In the genomic region with DNA sequence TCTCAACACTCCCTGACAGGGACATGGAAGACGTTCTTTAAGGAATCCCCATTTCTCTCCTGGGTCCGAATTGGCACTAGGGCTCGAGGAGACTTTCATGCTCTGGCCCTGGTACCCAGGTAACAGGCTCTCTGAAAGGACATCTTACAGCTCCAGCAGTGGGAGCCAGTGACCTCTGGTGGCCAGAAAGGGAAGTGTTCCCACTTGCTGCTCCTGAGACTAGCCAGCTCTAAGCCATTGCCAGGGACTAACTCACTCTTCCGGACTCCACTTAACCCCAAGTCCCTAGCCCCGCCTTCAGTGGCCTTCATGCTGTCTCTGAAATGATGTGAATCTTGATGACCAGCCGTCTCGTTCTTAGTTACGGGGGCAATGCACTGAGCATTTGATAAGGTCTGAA, we compare ENCODE assay signal across 9 mouse cellular contexts.
DNase-seq lines count a peak whose midpoint lies in the region; ATAC-seq and TF ChIP-seq lines count a peak whose summit lies in the region.
"Had no signal": no experiment of that assay in that cellular context is flagged by ENCODE, and none has a peak within 500 bp of the region (broad histone marks: within the 10 kb centered on the region; RNA-seq: fewer than 3 reads in every experiment).

No protein-coding gene starts in this region.

- no peak overlapping the region for H3K9ac ChIP-seq in forebrain, embryonic 12.5 days
- no peak overlapping the region for H3K9ac ChIP-seq in heart, embryonic 16.5 days (ENCODE audit: low read length)
- no peak overlapping the region for H3K9ac ChIP-seq in liver, embryonic 14.5 days (replicated peaks)
- H3K9ac ChIP-seq in neural tube, embryonic 13.5 days: no peak overlapping the region
- no peak overlapping the region for H3K9ac ChIP-seq in stomach, postnatal 0 days (ENCODE audit: low read length)
- H3K9ac ChIP-seq: embryonic facial prominence, embryonic 13.5 days had no signal

- no peak overlapping the region for H3K4me2 ChIP-seq in forebrain, embryonic 12.5 days
- H3K4me2 ChIP-seq in heart, embryonic 16.5 days (ENCODE audit: low read depth, low read length): no peak overlapping the region
- no peak overlapping the region for H3K4me2 ChIP-seq in liver, embryonic 14.5 days (ENCODE audit: low read depth)
- no peak overlapping the region for H3K4me2 ChIP-seq in neural tube, embryonic 13.5 days
- no peak overlapping the region for H3K4me2 ChIP-seq in stomach, postnatal 0 days (replicated peaks; ENCODE audit: low read depth)
- H3K4me2 ChIP-seq: embryonic facial prominence, embryonic 13.5 days had no signal

- peak; percentile 70 for DNase-seq in c-Kit-negative CD71-positive TER-119-positive erythroid progenitor cells, embryonic 14.5 days (ENCODE audit: low read depth, low spot score)
- peak; percentile 84 to 93 for DNase-seq in kidney, postnatal 25 days
- DNase-seq in liver, embryonic 14.5 days (ENCODE audit: low read depth in 3 of 3, low spot score in 3 of 3): peak; percentile 65 to 71 (median 68)
- peak; percentile 84 for DNase-seq in stomach, postnatal 0 days (ENCODE audit: low spot score)

- no peak overlapping the region for H3K4me3 ChIP-seq in forebrain, embryonic 12.5 days (replicated peaks)
- no peak overlapping the region for H3K4me3 ChIP-seq in heart, embryonic 16.5 days (ENCODE audit: low read length)
- no peak overlapping the region for H3K4me3 ChIP-seq in liver, embryonic 14.5 days (ENCODE audit: insufficient read depth in 1 of 2, low read depth in 2 of 2, low read length in 2 of 2)
- H3K4me3 ChIP-seq in neural tube, embryonic 13.5 days: no peak overlapping the region
- no peak overlapping the region for H3K4me3 ChIP-seq in stomach, postnatal 0 days (ENCODE audit: low read depth, low read length)
- H3K4me3 ChIP-seq: embryonic facial prominence, embryonic 13.5 days had no signal

- peak; percentile 93 for ATAC-seq in CD4-positive, CD25-positive, alpha-beta regulatory T cell, adult 4 months
- ATAC-seq in forebrain, embryonic 12.5 days (ENCODE audit: low FRiP score): peak; percentile 84
- ATAC-seq in heart, embryonic 16.5 days (replicated peaks; ENCODE audit: extremely low read depth, insufficient read depth, low FRiP score): peak; percentile 59; the same call in 1 of the 2 replicates
- ATAC-seq in liver, embryonic 14.5 days (ENCODE audit: insufficient read depth): peak; percentile 52
- peak; percentile 76 for ATAC-seq in neural tube, embryonic 13.5 days (ENCODE audit: low read depth)
- peak; percentile 82 for ATAC-seq in stomach, postnatal 0 days (ENCODE audit: low FRiP score, low TSS enrichment)

- no peaks in the 10 kb centered on the region for H3K9me3 ChIP-seq in forebrain, embryonic 12.5 days
- H3K9me3 ChIP-seq in heart, embryonic 16.5 days (replicated peaks; ENCODE audit: control insufficient read depth, low read length): no peaks in the 10 kb centered on the region
- H3K9me3 ChIP-seq in liver, embryonic 14.5 days (ENCODE audit: control insufficient read depth, low read length): no peaks in the 10 kb centered on the region
- H3K9me3 ChIP-seq in neural tube, embryonic 13.5 days: no peaks in the 10 kb centered on the region
- no peaks in the 10 kb centered on the region for H3K9me3 ChIP-seq in stomach, postnatal 0 days (ENCODE audit: control insufficient read depth, low read length)
- H3K9me3 ChIP-seq: embryonic facial prominence, embryonic 13.5 days had no signal

- 0 out of 2 replicates have a peak, but pooled peaks cover 2% of the 10 kb centered on the region for H3K27me3 ChIP-seq in forebrain, embryonic 12.5 days
- no peaks in the 10 kb centered on the region for H3K27me3 ChIP-seq in heart, embryonic 16.5 days (ENCODE audit: control insufficient read depth, insufficient read depth, low read length)
- no peaks in the 10 kb centered on the region for H3K27me3 ChIP-seq in liver, embryonic 14.5 days (ENCODE audit: control insufficient read depth, insufficient read depth, low read length)
- 0 out of 2 replicates have a peak, but pooled peaks cover 3% of the 10 kb centered on the region for H3K27me3 ChIP-seq in neural tube, embryonic 13.5 days
- no peaks in the 10 kb centered on the region for H3K27me3 ChIP-seq in stomach, postnatal 0 days (ENCODE audit: control insufficient read depth, insufficient read depth, low read length)
- H3K27me3 ChIP-seq: embryonic facial prominence, embryonic 13.5 days had no signal

- 29% methylated on average over 8 of the region's 8 CpGs for WGBS in forebrain, embryonic 12.5 days
- 13% methylated on average over 8 of the region's 8 CpGs for WGBS in heart, embryonic 16.5 days
- 25% methylated on average over 8 of the region's 8 CpGs for WGBS in liver, embryonic 14.5 days (ENCODE audit: insufficient replicate concordance)
- WGBS in neural tube, embryonic 13.5 days: 31% methylated on average over 8 of the region's 8 CpGs
- 30% methylated on average over 8 of the region's 8 CpGs for WGBS in stomach, postnatal 0 days

- TF ChIP-seq CTCF in liver, embryonic 14.5 days (IDR thresholded peaks at IDR 0.05; ENCODE audit: low read depth): peak; percentile 99
- peak; percentile 98 for TF ChIP-seq CTCF in stomach, postnatal 0 days (IDR thresholded peaks at IDR 0.05; ENCODE audit: low read depth)

- peaks cover 14% of the 10 kb centered on the region for H3K4me1 ChIP-seq in forebrain, embryonic 12.5 days
- no peaks in the 10 kb centered on the region for H3K4me1 ChIP-seq in heart, embryonic 16.5 days (ENCODE audit: control insufficient read depth, insufficient read depth, low read length)
- H3K4me1 ChIP-seq in liver, embryonic 14.5 days (replicated peaks; ENCODE audit: control insufficient read depth in 2 of 2, insufficient read depth in 2 of 2, low read length in 1 of 2): peaks cover 23 to 27% of the 10 kb centered on the region in 2 experiments
- H3K4me1 ChIP-seq in neural tube, embryonic 13.5 days (replicated peaks): peaks cover 25% of the 10 kb centered on the region
- no peaks in the 10 kb centered on the region for H3K4me1 ChIP-seq in stomach, postnatal 0 days (replicated peaks; ENCODE audit: control insufficient read depth, insufficient read depth)

- no peaks in the 10 kb centered on the region for H3K36me3 ChIP-seq in forebrain, embryonic 12.5 days (replicated peaks)
- H3K36me3 ChIP-seq in heart, embryonic 16.5 days (ENCODE audit: control insufficient read depth, insufficient read depth): no peaks in the 10 kb centered on the region
- peaks cover 6% of the 10 kb centered on the region for H3K36me3 ChIP-seq in liver, embryonic 14.5 days (replicated peaks; ENCODE audit: control insufficient read depth, insufficient read depth, low read depth)
- H3K36me3 ChIP-seq in neural tube, embryonic 13.5 days: no peaks in the 10 kb centered on the region
- no peaks in the 10 kb centered on the region for H3K36me3 ChIP-seq in stomach, postnatal 0 days (ENCODE audit: control insufficient read depth, insufficient read depth, low read length)
- H3K36me3 ChIP-seq: embryonic facial prominence, embryonic 13.5 days had no signal

- H3K27ac ChIP-seq in forebrain, embryonic 12.5 days: no peak overlapping the region
- no peak overlapping the region for H3K27ac ChIP-seq in heart, embryonic 16.5 days (ENCODE audit: low read length)
- no peak overlapping the region for H3K27ac ChIP-seq in liver, embryonic 14.5 days
- H3K27ac ChIP-seq in neural tube, embryonic 13.5 days (replicated peaks): no peak overlapping the region
- no peak overlapping the region for H3K27ac ChIP-seq in stomach, postnatal 0 days (replicated peaks)
- H3K27ac ChIP-seq: embryonic facial prominence, embryonic 13.5 days had no signal

- TF ChIP-seq EP300 in liver, embryonic 14.5 days (IDR thresholded peaks at IDR 0.05; ENCODE audit: low read depth): no peak
- no peak for TF ChIP-seq EP300 in stomach, postnatal 0 days (optimal IDR thresholded peaks at IDR 0.05)
